Mouse (Mus musculus): ENCODE measurements around the gene Taok2. TPM values are rescaled to one million over a fixed set of nuclear protein-coding genes. Genes with fewer than 3 reads are reported as not detected.
A peak's percentile ranks its signal among the peaks of the same experiment; 100 is the strongest.

Gene Taok2
- polyA plus RNA-seq, 1 experiment from 2014 or later = 53.4 TPM

GRCm38 (mm10) chr7:126869780-126870519 is 14.6 kb downstream of the Taok2 start:
- Histone ChIP-seq H3K4me3 (no peak overlapping the region), H3K27ac (no peak overlapping the region), H3K36me3 (peaks cover 99% of the 10 kb centered on the region), H3K4me2 (no peak overlapping the region), H3K9me3 (no peaks in the 10 kb centered on the region), H3K4me1 (0 out of 2 replicates have a peak, but pooled peaks cover 3% of the 10 kb centered on the region), H3K27me3 (no peaks in the 10 kb centered on the region), H3K9ac (no peak overlapping the region)
- WGBS = 90% methylated on average over 23 of the region's 23 CpGs
- ATAC-seq (ENCODE audit: insufficient number of reproducible peaks, insufficient read depth, low FRiP score, low TSS enrichment, low read depth) = no peak

GRCm38 (mm10) chr7:126868003-126868402 is 16.5 kb downstream of the Taok2 start:
- Histone ChIP-seq H3K9me3 (no peaks in the 10 kb centered on the region), H3K4me1 (peaks cover 21% of the 10 kb centered on the region), H3K27ac (no peak overlapping the region), H3K27me3 (no peaks in the 10 kb centered on the region), H3K36me3 (peaks cover 96% of the 10 kb centered on the region), H3K4me3 (no peak overlapping the region), H3K4me2 (no peak overlapping the region), H3K9ac (no peak overlapping the region)
- ATAC-seq (ENCODE audit: insufficient number of reproducible peaks, insufficient read depth, low FRiP score, low TSS enrichment, low read depth) = no peak
- WGBS = 86% methylated on average over 12 of the region's 12 CpGs

GRCm38 (mm10) chr7:126867534-126867933 is 17.0 kb downstream of the Taok2 start:
- Histone ChIP-seq H3K4me3 (no peak overlapping the region), H3K4me1 (peaks cover 25% of the 10 kb centered on the region), H3K9ac (no peak overlapping the region), H3K36me3 (peaks cover 92% of the 10 kb centered on the region), H3K4me2 (no peak overlapping the region), H3K27me3 (no peaks in the 10 kb centered on the region), H3K27ac (no peak overlapping the region), H3K9me3 (no peaks in the 10 kb centered on the region)
- WGBS = 76% methylated on average over 2 of the region's 2 CpGs
- ATAC-seq (ENCODE audit: insufficient number of reproducible peaks, insufficient read depth, low FRiP score, low TSS enrichment, low read depth) = no peak

GRCm38 (mm10) chr7:126863791-126864190 is 20.7 kb downstream of the Taok2 start:
- no peak for ATAC-seq (ENCODE audit: insufficient number of reproducible peaks, insufficient read depth, low FRiP score, low TSS enrichment, low read depth)
- 68% methylated on average over 6 of the region's 6 CpGs for WGBS
- Histone ChIP-seq H3K9me3 (no peaks in the 10 kb centered on the region), H3K9ac (peak overlapping the region; percentile 85), H3K4me3 (peak overlapping the region; percentile 74), H3K27me3 (no peaks in the 10 kb centered on the region), H3K36me3 (peaks cover 68% of the 10 kb centered on the region), H3K4me1 (peaks cover 38% of the 10 kb centered on the region), H3K4me2 (peak overlapping the region; percentile 86), H3K27ac (0 out of 2 replicates have a peak overlapping the region, but pooled peaks have one; percentile 86)

- no peaks in the 10 kb centered on the region for H3K27me3 ChIP-seq
- ATAC-seq (ENCODE audit: insufficient number of reproducible peaks, insufficient read depth, low FRiP score, low TSS enrichment, low read depth) = peak; percentile 43; the same call in 1 of the 2 replicates
- no peaks in the 10 kb centered on the region for H3K9me3 ChIP-seq
- peak within 1 kb of the TSS; percentile 86 for H3K4me2 ChIP-seq
- H3K4me1 ChIP-seq = peaks cover 42% of the 10 kb centered on the region
- H3K27ac ChIP-seq = peak within 1 kb of the TSS; percentile 86
- peak within 1 kb of the TSS; percentile 85 for H3K9ac ChIP-seq
- WGBS = under 1% methylated on average over 41 of the region's 41 CpGs
- peak within 1 kb of the TSS; percentile 74 for H3K4me3 ChIP-seq
- H3K36me3 ChIP-seq = peaks cover 67% of the 10 kb centered on the region
Measured at GRCm38 (mm10) chr7:126862147-126862784, 22.2 kb downstream of the Taok2 start, which contains the start of gene Ino80e. Ino80e (minus strand) TSS chr7:126862377.

- Histone ChIP-seq H3K9me3 (no peaks in the 10 kb centered on the region), H3K27ac (peak within 1 kb of the TSS; percentile 86), H3K36me3 (peaks cover 67% of the 10 kb centered on the region), H3K9ac (peak within 1 kb of the TSS; percentile 85), H3K4me3 (peak within 1 kb of the TSS; percentile 74), H3K4me1 (peaks cover 44% of the 10 kb centered on the region), H3K27me3 (no peaks in the 10 kb centered on the region), H3K4me2 (peak within 1 kb of the TSS; percentile 86)
- ATAC-seq (ENCODE audit: insufficient number of reproducible peaks, insufficient read depth, low FRiP score, low TSS enrichment, low read depth) = peak; percentile 78
- 2% methylated on average over 42 of the region's 42 CpGs for WGBS
Measured at GRCm38 (mm10) chr7:126861429-126862130, 22.9 kb downstream of the Taok2 start, which contains the start of gene Hirip3. Hirip3 (plus strand) TSS chr7:126861972.

- no peak for ATAC-seq (ENCODE audit: insufficient number of reproducible peaks, insufficient read depth, low FRiP score, low TSS enrichment, low read depth)
- H3K27ac ChIP-seq = 0 out of 2 replicates have a peak overlapping the region, but pooled peaks have one; percentile 62
Measured at GRCm38 (mm10) chr7:126860987-126861386, 23.5 kb downstream of the Taok2 start.

GRCm38 (mm10) chr7:126856741-126857420 is 27.6 kb downstream of the Taok2 start:
- Histone ChIP-seq H3K27ac (no peak overlapping the region), H3K9me3 (no peaks in the 10 kb centered on the region), H3K4me3 (no peak overlapping the region), H3K27me3 (no peaks in the 10 kb centered on the region), H3K36me3 (peaks cover 82% of the 10 kb centered on the region), H3K9ac (0 out of 2 replicates have a peak overlapping the region, but pooled peaks have one; percentile 21), H3K4me1 (peaks cover 19% of the 10 kb centered on the region), H3K4me2 (no peak overlapping the region)
- WGBS = 70% methylated on average over 9 of the region's 9 CpGs
- no peak for ATAC-seq (ENCODE audit: insufficient number of reproducible peaks, insufficient read depth, low FRiP score, low TSS enrichment, low read depth)

More at GRCm38 (mm10) chr7:126860987-126861386, 23.5 kb downstream of the Taok2 start:
- 65% methylated on average over 5 of the region's 5 CpGs for WGBS
- Histone ChIP-seq H3K9ac (peak overlapping the region; percentile 85), H3K9me3 (no peaks in the 10 kb centered on the region), H3K4me3 (peak overlapping the region; percentile 74), H3K27me3 (no peaks in the 10 kb centered on the region), H3K4me1 (peaks cover 41% of the 10 kb centered on the region), H3K36me3 (peaks cover 67% of the 10 kb centered on the region), H3K4me2 (peak overlapping the region; percentile 86)

GRCm38 (mm10) chr7:126855641-126856040 is 28.9 kb downstream of the Taok2 start:
- 86% methylated on average over 3 of the region's 3 CpGs for WGBS
- no peak overlapping the region for H3K4me2 ChIP-seq
- H3K4me1 ChIP-seq = peaks cover 23% of the 10 kb centered on the region
- no peaks in the 10 kb centered on the region for H3K9me3 ChIP-seq
- H3K36me3 ChIP-seq = peaks cover 86% of the 10 kb centered on the region
- H3K27ac ChIP-seq = no peak overlapping the region
- H3K9ac ChIP-seq = no peak overlapping the region
- ATAC-seq (ENCODE audit: insufficient number of reproducible peaks, insufficient read depth, low FRiP score, low TSS enrichment, low read depth) = no peak
- H3K4me3 ChIP-seq = no peak overlapping the region
- peaks cover 3% of the 10 kb centered on the region; the same call in 1 of the 2 replicates for H3K27me3 ChIP-seq

GRCm38 (mm10) chr7:126853454-126853853 is 31.0 kb downstream of the Taok2 start:
- no peak for ATAC-seq (ENCODE audit: insufficient number of reproducible peaks, insufficient read depth, low FRiP score, low TSS enrichment, low read depth)
- Histone ChIP-seq H3K27ac (no peak overlapping the region), H3K27me3 (peaks cover 25% of the 10 kb centered on the region), H3K36me3 (peaks cover 69% of the 10 kb centered on the region), H3K4me2 (no peak overlapping the region), H3K9ac (no peak overlapping the region), H3K4me3 (no peak overlapping the region), H3K4me1 (peaks cover 23% of the 10 kb centered on the region), H3K9me3 (no peaks in the 10 kb centered on the region)
- 90% methylated on average over 5 of the region's 5 CpGs for WGBS

GRCm38 (mm10) chr7:126851192-126851591 is 33.3 kb downstream of the Taok2 start:
- Histone ChIP-seq H3K9me3 (no peaks in the 10 kb centered on the region), H3K4me2 (no peak overlapping the region), H3K9ac (peak overlapping the region; percentile 54; the same call in 1 of the 2 replicates), H3K36me3 (peaks cover 47% of the 10 kb centered on the region), H3K27ac (no peak overlapping the region), H3K4me1 (peaks cover 29% of the 10 kb centered on the region), H3K4me3 (no peak overlapping the region), H3K27me3 (peaks cover 45% of the 10 kb centered on the region)
- 23% methylated on average over 12 of the region's 12 CpGs for WGBS
- no peak for ATAC-seq (ENCODE audit: insufficient number of reproducible peaks, insufficient read depth, low FRiP score, low TSS enrichment, low read depth)

Data from embryonic facial prominence, embryonic 13.5 days (tissue).